ENCODE assay signal across 24 mouse cellular contexts in genomic region chr10:69604609-69605008, GRCm38 (mm10).
A peak's percentile ranks its signal among the peaks of the same experiment; 100 is the strongest.
DNase-seq lines count a peak whose midpoint lies in the region; ATAC-seq lines count a peak whose summit lies in the region.
"Had no signal": no experiment of that assay in that cellular context is flagged by ENCODE, and none has a peak within 500 bp of the region (broad histone marks: within the 10 kb centered on the region; RNA-seq: fewer than 3 reads in every experiment).

No protein-coding gene starts in this region.

- no peak overlapping the region for H3K4me3 ChIP-seq in forebrain, embryonic 13.5 days
- H3K4me3 ChIP-seq in forebrain, embryonic 10.5 days: no peak overlapping the region
- no peak overlapping the region for H3K4me3 ChIP-seq in hindbrain, embryonic 13.5 days
- no peak overlapping the region for H3K4me3 ChIP-seq in hindbrain, embryonic 12.5 days
- H3K4me3 ChIP-seq in midbrain, embryonic 11.5 days (ENCODE audit: low read depth, low read length): no peak overlapping the region
- no peak overlapping the region for H3K4me3 ChIP-seq in midbrain, embryonic 16.5 days (ENCODE audit: low read depth, low read length)
- H3K4me3 ChIP-seq in neural tube, embryonic 14.5 days (ENCODE audit: low read depth, low read length): no peak overlapping the region
- no peak overlapping the region for H3K4me3 ChIP-seq in neural tube, embryonic 15.5 days (replicated peaks)
- H3K4me3 ChIP-seq: embryonic facial prominence, embryonic 15.5 days; erythroblast, embryonic 14.5 days; gastrocnemius, adult 2 months; heart, embryonic 15.5 days; hindbrain, embryonic 10.5 days had no signal

- peaks cover 13% of the 10 kb centered on the region for H3K4me1 ChIP-seq in forebrain, embryonic 13.5 days
- no peaks in the 10 kb centered on the region for H3K4me1 ChIP-seq in forebrain, embryonic 10.5 days
- peaks cover 46% of the 10 kb centered on the region for H3K4me1 ChIP-seq in hindbrain, embryonic 13.5 days (replicated peaks)
- H3K4me1 ChIP-seq in hindbrain, embryonic 12.5 days: peaks cover 12% of the 10 kb centered on the region
- no peaks in the 10 kb centered on the region for H3K4me1 ChIP-seq in midbrain, embryonic 11.5 days (ENCODE audit: control insufficient read depth, insufficient read depth, low read length)
- H3K4me1 ChIP-seq in midbrain, embryonic 16.5 days (ENCODE audit: control insufficient read depth, insufficient read depth, low read length): peaks cover 28% of the 10 kb centered on the region
- peaks cover 11% of the 10 kb centered on the region for H3K4me1 ChIP-seq in neural tube, embryonic 14.5 days (ENCODE audit: control insufficient read depth, insufficient read depth, low read length)
- H3K4me1 ChIP-seq in neural tube, embryonic 15.5 days: peaks cover 32% of the 10 kb centered on the region
- H3K4me1 ChIP-seq: embryonic facial prominence, embryonic 15.5 days had no signal

- no peaks in the 10 kb centered on the region for H3K36me3 ChIP-seq in forebrain, embryonic 13.5 days (ENCODE audit: poor library complexity, severe bottlenecking)
- no peaks in the 10 kb centered on the region for H3K36me3 ChIP-seq in forebrain, embryonic 10.5 days (replicated peaks)
- peaks cover 5% of the 10 kb centered on the region; the same call in 1 of the 2 replicates for H3K36me3 ChIP-seq in hindbrain, embryonic 13.5 days
- peaks cover 3% of the 10 kb centered on the region; the same call in 1 of the 2 replicates for H3K36me3 ChIP-seq in hindbrain, embryonic 12.5 days
- no peaks in the 10 kb centered on the region for H3K36me3 ChIP-seq in midbrain, embryonic 11.5 days (ENCODE audit: control insufficient read depth, insufficient read depth, low read length)
- H3K36me3 ChIP-seq in midbrain, embryonic 16.5 days (ENCODE audit: control insufficient read depth, insufficient read depth, low read length): 0 out of 2 replicates have a peak, but pooled peaks cover 4% of the 10 kb centered on the region
- H3K36me3 ChIP-seq in neural tube, embryonic 14.5 days (ENCODE audit: control insufficient read depth, insufficient read depth, low read length): no peaks in the 10 kb centered on the region
- peaks cover 5% of the 10 kb centered on the region; the same call in 1 of the 2 replicates for H3K36me3 ChIP-seq in neural tube, embryonic 15.5 days
- H3K36me3 ChIP-seq: embryonic facial prominence, embryonic 15.5 days; G1E; heart, embryonic 15.5 days; hindbrain, embryonic 10.5 days had no signal

- 81% methylated on average over 6 of the region's 6 CpGs for WGBS in forebrain, embryonic 13.5 days
- WGBS in forebrain, embryonic 10.5 days: 83% methylated on average over 6 of the region's 6 CpGs
- 82% methylated on average over 6 of the region's 6 CpGs for WGBS in hindbrain, embryonic 13.5 days
- WGBS in hindbrain, embryonic 12.5 days: 76% methylated on average over 6 of the region's 6 CpGs
- WGBS in midbrain, embryonic 11.5 days: 87% methylated on average over 6 of the region's 6 CpGs
- WGBS in midbrain, embryonic 16.5 days: 78% methylated on average over 6 of the region's 6 CpGs
- WGBS in neural tube, embryonic 14.5 days: 77% methylated on average over 6 of the region's 6 CpGs
- WGBS in neural tube, embryonic 15.5 days: 76% methylated on average over 6 of the region's 6 CpGs

- no peak for DNase-seq in forebrain, embryonic 10.5 days (ENCODE audit: extremely low spot score, low spot score)
- DNase-seq in midbrain, embryonic 11.5 days (ENCODE audit: low spot score, missing footprints): peak; percentile 31
- DNase-seq: adrenal gland, postnatal 10 days; B cell, adult 2 months; cerebellum, adult 11 months; cerebellum, adult 8-10 months; cerebellum, postnatal 14 days; embryo, embryonic 11 days; gastrocnemius, adult 2 months; gastrocnemius, postnatal 25 days had no signal

- no peaks in the 10 kb centered on the region for H3K27me3 ChIP-seq in forebrain, embryonic 13.5 days
- no peaks in the 10 kb centered on the region for H3K27me3 ChIP-seq in forebrain, embryonic 10.5 days (ENCODE audit: poor library complexity, severe bottlenecking)
- H3K27me3 ChIP-seq in hindbrain, embryonic 13.5 days: no peaks in the 10 kb centered on the region
- no peaks in the 10 kb centered on the region for H3K27me3 ChIP-seq in hindbrain, embryonic 12.5 days
- H3K27me3 ChIP-seq in midbrain, embryonic 11.5 days (ENCODE audit: control insufficient read depth, insufficient read depth, low read length): no peaks in the 10 kb centered on the region
- no peaks in the 10 kb centered on the region for H3K27me3 ChIP-seq in midbrain, embryonic 16.5 days (ENCODE audit: control insufficient read depth, insufficient read depth, low read depth, low read length)
- H3K27me3 ChIP-seq in neural tube, embryonic 14.5 days (ENCODE audit: control insufficient read depth, insufficient read depth, low read length): no peaks in the 10 kb centered on the region
- H3K27me3 ChIP-seq in neural tube, embryonic 15.5 days (replicated peaks): no peaks in the 10 kb centered on the region
- H3K27me3 ChIP-seq: embryonic facial prominence, embryonic 15.5 days; heart, embryonic 15.5 days had no signal

- H3K9me3 ChIP-seq in forebrain, embryonic 13.5 days (replicated peaks): no peaks in the 10 kb centered on the region
- no peaks in the 10 kb centered on the region for H3K9me3 ChIP-seq in forebrain, embryonic 10.5 days
- no peaks in the 10 kb centered on the region for H3K9me3 ChIP-seq in hindbrain, embryonic 13.5 days
- no peaks in the 10 kb centered on the region for H3K9me3 ChIP-seq in hindbrain, embryonic 12.5 days (replicated peaks)
- no peaks in the 10 kb centered on the region for H3K9me3 ChIP-seq in midbrain, embryonic 11.5 days (ENCODE audit: control insufficient read depth, low read length)
- H3K9me3 ChIP-seq in midbrain, embryonic 16.5 days (replicated peaks; ENCODE audit: control insufficient read depth, low read length, poor library complexity, severe bottlenecking): no peaks in the 10 kb centered on the region
- no peaks in the 10 kb centered on the region for H3K9me3 ChIP-seq in neural tube, embryonic 14.5 days (ENCODE audit: control insufficient read depth, low read length)
- no peaks in the 10 kb centered on the region for H3K9me3 ChIP-seq in neural tube, embryonic 15.5 days (replicated peaks)
- H3K9me3 ChIP-seq: embryonic facial prominence, embryonic 15.5 days; heart, embryonic 15.5 days; hindbrain, embryonic 10.5 days had no signal

- no peak for ATAC-seq in forebrain, embryonic 13.5 days
- no peak for ATAC-seq in hindbrain, embryonic 13.5 days (ENCODE audit: low FRiP score)
- no peak for ATAC-seq in hindbrain, embryonic 12.5 days (ENCODE audit: low FRiP score)
- no peak for ATAC-seq in midbrain, embryonic 11.5 days (ENCODE audit: low FRiP score)
- no peak for ATAC-seq in midbrain, embryonic 16.5 days
- no peak for ATAC-seq in neural tube, embryonic 14.5 days (ENCODE audit: low read depth)
- no peak for ATAC-seq in neural tube, embryonic 15.5 days (ENCODE audit: low FRiP score)
- ATAC-seq: CD4-positive, CD25-positive, alpha-beta regulatory T cell, adult 4 months; forebrain, embryonic 16.5 days; inflammation-experienced regulatory T-cells, adult 6 months had no signal

- peak overlapping the region; percentile 14 for H3K27ac ChIP-seq in forebrain, embryonic 13.5 days
- no peak overlapping the region for H3K27ac ChIP-seq in forebrain, embryonic 10.5 days
- H3K27ac ChIP-seq in hindbrain, embryonic 13.5 days: peak overlapping the region; percentile 63; the same call in 1 of the 2 replicates
- H3K27ac ChIP-seq in hindbrain, embryonic 12.5 days: no peak overlapping the region
- H3K27ac ChIP-seq in midbrain, embryonic 11.5 days (ENCODE audit: low read depth, low read length): no peak overlapping the region
- H3K27ac ChIP-seq in midbrain, embryonic 16.5 days (ENCODE audit: low read length): no peak overlapping the region
- H3K27ac ChIP-seq in neural tube, embryonic 14.5 days (ENCODE audit: low read depth, low read length): peak overlapping the region; percentile 46; the same call in 1 of the 2 replicates
- no peak overlapping the region for H3K27ac ChIP-seq in neural tube, embryonic 15.5 days (replicated peaks)
- H3K27ac ChIP-seq: embryonic facial prominence, embryonic 15.5 days; gastrocnemius, adult 2 months; heart, embryonic 15.5 days had no signal

- H3K4me2 ChIP-seq in forebrain, embryonic 13.5 days: no peak overlapping the region
- no peak overlapping the region for H3K4me2 ChIP-seq in hindbrain, embryonic 13.5 days
- no peak overlapping the region for H3K4me2 ChIP-seq in hindbrain, embryonic 12.5 days (replicated peaks)
- no peak overlapping the region for H3K4me2 ChIP-seq in midbrain, embryonic 11.5 days
- no peak overlapping the region for H3K4me2 ChIP-seq in midbrain, embryonic 16.5 days (ENCODE audit: low read length)
- no peak overlapping the region for H3K4me2 ChIP-seq in neural tube, embryonic 14.5 days (ENCODE audit: low read depth, low read length)
- no peak overlapping the region for H3K4me2 ChIP-seq in neural tube, embryonic 15.5 days
- H3K4me2 ChIP-seq: embryonic facial prominence, embryonic 15.5 days; heart, embryonic 15.5 days had no signal

- no peak overlapping the region for H3K9ac ChIP-seq in forebrain, embryonic 13.5 days
- no peak overlapping the region for H3K9ac ChIP-seq in hindbrain, embryonic 13.5 days
- H3K9ac ChIP-seq in hindbrain, embryonic 12.5 days: no peak overlapping the region
- no peak overlapping the region for H3K9ac ChIP-seq in midbrain, embryonic 11.5 days (ENCODE audit: low read length)
- no peak overlapping the region for H3K9ac ChIP-seq in midbrain, embryonic 16.5 days (ENCODE audit: low read depth, low read length)
- no peak overlapping the region for H3K9ac ChIP-seq in neural tube, embryonic 14.5 days (replicated peaks; ENCODE audit: low read depth, low read length)
- H3K9ac ChIP-seq in neural tube, embryonic 15.5 days (replicated peaks): no peak overlapping the region
- H3K9ac ChIP-seq: embryonic facial prominence, embryonic 15.5 days; heart, embryonic 15.5 days had no signal

Comparison
In these comparisons a context has a peak if more than half of its experiments do, and no peak if none do; other contexts are left out.
1. H3K27ac ChIP-seq: peak in forebrain, embryonic 13.5 days (single experiment), hindbrain, embryonic 13.5 days (single experiment) and neural tube, embryonic 14.5 days (single experiment); none in forebrain, embryonic 10.5 days (single experiment), hindbrain, embryonic 12.5 days (single experiment), midbrain, embryonic 11.5 days (single experiment), midbrain, embryonic 16.5 days (single experiment) and neural tube, embryonic 15.5 days (single experiment).